In genomic region chr10:8945195-8945751, GRCm38 (mm10) we compare ENCODE assay signal across 9 mouse cellular contexts. TPM values are rescaled to one million over a fixed set of nuclear protein-coding genes. Genes with fewer than 3 reads are reported as not detected.
A peak's percentile ranks its signal among the peaks of the same experiment; 100 is the strongest.
DNase-seq lines count a peak whose midpoint lies in the region; ATAC-seq lines count a peak whose summit lies in the region.
"Had no signal": no experiment of that assay in that cellular context is flagged by ENCODE, and none has a peak within 500 bp of the region (broad histone marks: within the 10 kb centered on the region; RNA-seq: fewer than 3 reads in every experiment).

No protein-coding gene starts in this region.

- WGBS in hindbrain, embryonic 12.5 days = 65% methylated on average over 17 of the region's 17 CpGs
- 67% methylated on average over 17 of the region's 17 CpGs for WGBS in hindbrain, embryonic 14.5 days
- WGBS in embryonic facial prominence, embryonic 10.5 days = 51% methylated on average over 17 of the region's 17 CpGs
- 31% methylated on average over 17 of the region's 17 CpGs for WGBS in intestine, embryonic 14.5 days

- no peaks in the 10 kb centered on the region for H3K36me3 ChIP-seq in hindbrain, embryonic 12.5 days
- H3K36me3 ChIP-seq in hindbrain, embryonic 14.5 days (replicated peaks; ENCODE audit: control insufficient read depth, insufficient read depth) = no peaks in the 10 kb centered on the region
- H3K36me3 ChIP-seq in embryonic facial prominence, embryonic 10.5 days (replicated peaks) = no peaks in the 10 kb centered on the region
- H3K36me3 ChIP-seq in intestine, embryonic 14.5 days (ENCODE audit: control insufficient read depth, insufficient read depth, low read length) = no peaks in the 10 kb centered on the region

- no peak for DNase-seq in hindbrain, embryonic 14.5 days (ENCODE audit: low spot score)
- peak; percentile 43 for DNase-seq in embryonic facial prominence, embryonic 10.5 days (ENCODE audit: low spot score)
- DNase-seq in intestine, embryonic 14.5 days (ENCODE audit: low spot score) = peak; percentile 66
- no peak for DNase-seq in cerebellum, postnatal 4 days (ENCODE audit: low spot score in 2 of 2)
- no peak for DNase-seq in yolk sac, embryonic 10.5 days (ENCODE audit: low spot score)

- H3K9ac ChIP-seq in hindbrain, embryonic 12.5 days = no peak overlapping the region
- H3K9ac ChIP-seq in hindbrain, embryonic 14.5 days = no peak overlapping the region
- no peak overlapping the region for H3K9ac ChIP-seq in intestine, embryonic 14.5 days (ENCODE audit: low read length)

- no peaks in the 10 kb centered on the region for H3K27me3 ChIP-seq in hindbrain, embryonic 12.5 days
- no peaks in the 10 kb centered on the region for H3K27me3 ChIP-seq in hindbrain, embryonic 14.5 days (ENCODE audit: control insufficient read depth, insufficient read depth, low read length)
- H3K27me3 ChIP-seq in embryonic facial prominence, embryonic 10.5 days (replicated peaks; ENCODE audit: low read depth, poor library complexity, severe bottlenecking) = no peaks in the 10 kb centered on the region
- H3K27me3 ChIP-seq in intestine, embryonic 14.5 days (replicated peaks; ENCODE audit: control insufficient read depth, insufficient read depth, low read length) = no peaks in the 10 kb centered on the region
- H3K27me3 ChIP-seq: CH12.LX had no signal

- H3K4me1 ChIP-seq in hindbrain, embryonic 12.5 days = 0 out of 2 replicates have a peak, but pooled peaks cover 6% of the 10 kb centered on the region
- H3K4me1 ChIP-seq in hindbrain, embryonic 14.5 days (replicated peaks; ENCODE audit: control insufficient read depth, insufficient read depth, low read length) = 0 out of 2 replicates have a peak, but pooled peaks cover 4% of the 10 kb centered on the region
- peaks cover 10% of the 10 kb centered on the region for H3K4me1 ChIP-seq in embryonic facial prominence, embryonic 10.5 days
- H3K4me1 ChIP-seq in intestine, embryonic 14.5 days (replicated peaks; ENCODE audit: control insufficient read depth, insufficient read depth, low read length) = peaks cover 6% of the 10 kb centered on the region; the same call in 1 of the 2 replicates

- H3K4me2 ChIP-seq in hindbrain, embryonic 12.5 days (replicated peaks) = 0 out of 2 replicates have a peak overlapping the region, but pooled peaks have one; percentile 13
- no peak overlapping the region for H3K4me2 ChIP-seq in hindbrain, embryonic 14.5 days (replicated peaks)
- H3K4me2 ChIP-seq in intestine, embryonic 14.5 days (ENCODE audit: low read length) = peak overlapping the region; percentile 34

- no peak overlapping the region for H3K4me3 ChIP-seq in hindbrain, embryonic 12.5 days
- H3K4me3 ChIP-seq in hindbrain, embryonic 14.5 days (replicated peaks; ENCODE audit: low read length) = no peak overlapping the region
- H3K4me3 ChIP-seq in embryonic facial prominence, embryonic 10.5 days = no peak overlapping the region; the same call in 1 of the 2 replicates
- peak overlapping the region; percentile 16; the same call in 1 of the 2 replicates for H3K4me3 ChIP-seq in intestine, embryonic 14.5 days (ENCODE audit: low read depth, low read length)

- no peaks in the 10 kb centered on the region for H3K9me3 ChIP-seq in hindbrain, embryonic 12.5 days (replicated peaks)
- H3K9me3 ChIP-seq in hindbrain, embryonic 14.5 days (ENCODE audit: control insufficient read depth, low read length) = no peaks in the 10 kb centered on the region
- no peaks in the 10 kb centered on the region for H3K9me3 ChIP-seq in embryonic facial prominence, embryonic 10.5 days
- H3K9me3 ChIP-seq in intestine, embryonic 14.5 days (ENCODE audit: control insufficient read depth, low read length) = no peaks in the 10 kb centered on the region

- ATAC-seq in hindbrain, embryonic 12.5 days (ENCODE audit: low FRiP score) = no peak
- ATAC-seq in hindbrain, embryonic 14.5 days (ENCODE audit: low FRiP score) = no peak
- ATAC-seq in intestine, embryonic 14.5 days (replicated peaks; ENCODE audit: low FRiP score, low TSS enrichment, low read depth) = peak; percentile 53
- ATAC-seq in megakaryocyte progenitor cell, adult 5-6 weeks (replicated peaks; ENCODE audit: poor library complexity) = peak; percentile 84
- ATAC-seq in megakaryocyte-erythroid progenitor cell, adult 5-6 weeks (replicated peaks; ENCODE audit: low FRiP score, low TSS enrichment, poor library complexity, severe bottlenecking) = no peak

- H3K27ac ChIP-seq in hindbrain, embryonic 12.5 days = 0 out of 2 replicates have a peak overlapping the region, but pooled peaks have one; percentile 4
- H3K27ac ChIP-seq in hindbrain, embryonic 14.5 days = no peak overlapping the region
- peak overlapping the region; percentile 48 for H3K27ac ChIP-seq in embryonic facial prominence, embryonic 10.5 days (replicated peaks)
- peak overlapping the region; percentile 72 for H3K27ac ChIP-seq in intestine, embryonic 14.5 days (ENCODE audit: low read depth)

RNA-seq across cellular contexts. Expression of gene Sash1, which starts 59.4 kb away (rescaled TPM):
- polyA plus RNA-seq in hindbrain, embryonic 12.5 days (2016; fragmentation: Nextera tagmentation; extraction: Ambion mirVana) = 4.4 and 5.5 TPM in 2 replicates
- polyA plus RNA-seq in hindbrain, embryonic 14.5 days (2014; fragmentation: Nextera tagmentation; extraction: Ambion mirVana) = 4.0 and 5.3 TPM in 2 replicates
- 4.1 and 4.2 TPM in 2 replicates for polyA plus RNA-seq in embryonic facial prominence, embryonic 10.5 days (2016; fragmentation: Nextera tagmentation; extraction: Ambion mirVana)
- 6.5 and 6.9 TPM in 2 replicates for polyA plus RNA-seq in intestine, embryonic 14.5 days (2014; fragmentation: Nextera tagmentation; extraction: Ambion mirVana)
- 3.2 and 4.2 TPM in 2 replicates for total RNA-seq in megakaryocyte progenitor cell, adult 5-6 weeks (2015)
- 2.7 and 2.8 TPM in 2 replicates for total RNA-seq in megakaryocyte progenitor cell, adult 5-6 weeks (2017)
- 0.84 and 1.7 TPM in 2 replicates for total RNA-seq in megakaryocyte-erythroid progenitor cell, adult 5-6 weeks (2014; fragmentation: Nextera tagmentation)
- 0.23 and 0.61 TPM in 2 replicates for total RNA-seq in megakaryocyte-erythroid progenitor cell, adult 5-6 weeks (2017)

Comparison
In these comparisons a context has a peak if more than half of its experiments do, and no peak if none do; other contexts are left out.
1. ATAC-seq: peak in intestine, embryonic 14.5 days (single experiment) and megakaryocyte progenitor cell, adult 5-6 weeks (single experiment); none in hindbrain, embryonic 12.5 days (single experiment), hindbrain, embryonic 14.5 days (single experiment) and megakaryocyte-erythroid progenitor cell, adult 5-6 weeks (single experiment).
2. DNase-seq: peak in embryonic facial prominence, embryonic 10.5 days (single experiment) and intestine, embryonic 14.5 days (single experiment); none in hindbrain, embryonic 14.5 days (single experiment), cerebellum, postnatal 4 days (0 of 2) and yolk sac, embryonic 10.5 days (single experiment).